Mouse (Mus musculus) yolk sac, embryonic 10.5 days (tissue): Measurements from ENCODE around the gene Rpf2.

Experiments used
- DNase-seq: peaks from one replicate; pipeline ENCODE4 v3.0.0-alpha.2; 2017; ENCODE audit warnings: low spot score

Rpf2 gene

GRCm38 (mm10) chr10:40249625-40250024 is 2.8 kb upstream of the Rpf2 start:
- DNase-seq = no peak

GRCm38 (mm10) chr10:40247166-40247716 is 405 bp upstream of the Rpf2 start:
- DNase-seq = no peak

GRCm38 (mm10) chr10:40237826-40238225 is 9.0 kb downstream of the Rpf2 start:
- DNase-seq = no peak

GRCm38 (mm10) chr10:40233241-40233640 is 13.6 kb downstream of the Rpf2 start:
- peak; percentile 16 for DNase-seq

GRCm38 (mm10) chr10:40232442-40232841 is 14.4 kb downstream of the Rpf2 start:
- no peak for DNase-seq

- no peak for DNase-seq
Observed at GRCm38 (mm10) chr10:40229725-40230124, 17.1 kb downstream of the Rpf2 start.

GRCm38 (mm10) chr10:40227660-40228303 is 19.1 kb downstream of the Rpf2 start:
- no peak for DNase-seq

- DNase-seq = no peak
Observed at GRCm38 (mm10) chr10:40218874-40219273, 28.0 kb downstream of the Rpf2 start.

- DNase-seq = peak; percentile 83
Observed at GRCm38 (mm10) chr10:40212443-40213169, 34.2 kb downstream of the Rpf2 start.

- DNase-seq = no peak
Observed at GRCm38 (mm10) chr10:40195001-40195400, 51.8 kb downstream of the Rpf2 start.

- no peak for DNase-seq
Observed at GRCm38 (mm10) chr10:40192010-40192935, 54.6 kb downstream of the Rpf2 start.

- no peak for DNase-seq
Observed at GRCm38 (mm10) chr10:40191338-40191979, 55.4 kb downstream of the Rpf2 start.

GRCm38 (mm10) chr10:40190871-40191270 is 56.0 kb downstream of the Rpf2 start:
- no peak for DNase-seq

- DNase-seq = no peak
Observed at GRCm38 (mm10) chr10:40189689-40190088, 57.1 kb downstream of the Rpf2 start.

- DNase-seq = no peak
Observed at GRCm38 (mm10) chr10:40188831-40189230, 58.0 kb downstream of the Rpf2 start.

GRCm38 (mm10) chr10:40185956-40186355 is 60.9 kb downstream of the Rpf2 start:
- DNase-seq = no peak

- DNase-seq = no peak
Observed at GRCm38 (mm10) chr10:40180011-40180410, 66.8 kb downstream of the Rpf2 start.

- DNase-seq = no peak
Observed at GRCm38 (mm10) chr10:40179142-40179541, 67.7 kb downstream of the Rpf2 start.

- no peak for DNase-seq
Observed at GRCm38 (mm10) chr10:40177323-40177962, 69.4 kb downstream of the Rpf2 start.
